Mouse (Mus musculus): ENCODE measurements at regions not wholly inside any gene's neighbourhood (a gene's known extent, or its start where the extent isn't known, plus 50 kb on each side); places are given as distances from the start of the nearest gene placed in this dataset.
"Not testable (repeated sequence)": the region's sequence is repeated elsewhere in the genome, so short reads cannot be mapped to it uniquely, and the experiment has no call there.

DNA sequence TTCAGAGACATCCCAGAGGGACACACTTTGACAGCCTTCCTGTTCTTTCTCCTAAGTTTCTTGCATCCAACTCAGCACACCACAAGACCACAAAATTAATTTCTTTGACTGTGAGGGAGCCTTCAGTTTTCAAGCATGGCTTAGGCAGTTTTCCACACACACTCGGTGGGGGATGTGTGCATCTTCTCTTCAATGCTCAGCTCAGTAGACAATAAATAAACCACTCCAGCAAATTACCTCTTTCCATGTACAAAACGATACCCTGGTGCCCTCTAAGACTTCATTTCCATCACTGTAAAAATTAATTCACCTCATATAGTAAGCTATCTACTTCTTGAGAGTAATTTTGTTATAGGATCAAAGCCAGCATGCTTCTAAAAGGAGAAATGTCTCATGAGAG lies 184.6 kb downstream of the Samd5 start:
- in situ Hi-C loops (cut with MboI; ENCODE audit: low sequenced_read_pairs), result no loop called here

DNA sequence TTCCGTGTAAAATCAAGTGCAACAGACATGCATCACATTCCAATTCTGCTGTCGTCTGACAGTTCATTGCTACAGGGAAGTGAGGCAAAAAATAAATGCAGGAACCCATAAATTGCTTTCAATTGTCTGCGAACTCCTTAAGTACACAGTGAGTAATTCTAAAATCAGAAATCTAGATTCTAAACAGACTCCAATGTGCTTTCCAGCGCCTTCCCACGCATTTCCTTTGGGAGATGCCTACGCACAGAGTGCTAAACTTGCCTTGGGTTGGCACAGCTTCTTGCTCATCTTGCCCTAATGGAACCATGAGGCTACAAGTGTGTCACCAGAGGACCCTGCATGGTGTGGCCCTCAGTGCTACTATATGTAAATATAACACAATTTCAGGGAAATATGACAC lies 212.6 kb downstream of the Samd5 start:
- in situ Hi-C loops (cut with MboI; ENCODE audit: low sequenced_read_pairs), result no loop called here

DNA sequence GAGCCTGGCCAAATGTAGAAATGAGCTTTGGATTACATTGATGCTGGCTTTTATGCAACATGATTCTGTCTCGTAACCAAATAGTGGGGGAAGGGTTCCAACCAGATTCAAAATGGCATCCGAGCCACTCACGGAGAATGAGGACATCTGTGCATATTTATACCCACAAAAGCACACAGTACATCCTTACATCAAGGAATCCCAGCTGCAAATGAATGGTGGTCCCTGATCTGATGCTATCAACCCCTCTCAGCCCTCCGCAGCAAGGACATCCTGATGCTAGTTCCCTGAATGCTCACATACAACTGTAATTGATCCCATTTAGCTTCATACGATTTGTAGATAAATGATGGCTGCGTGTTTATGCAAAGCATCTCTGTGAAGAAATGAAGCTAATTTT lies 215.9 kb downstream of the Samd5 start:
- in situ Hi-C loops (cut with MboI; ENCODE audit: low sequenced_read_pairs), result no loop called here

DNA sequence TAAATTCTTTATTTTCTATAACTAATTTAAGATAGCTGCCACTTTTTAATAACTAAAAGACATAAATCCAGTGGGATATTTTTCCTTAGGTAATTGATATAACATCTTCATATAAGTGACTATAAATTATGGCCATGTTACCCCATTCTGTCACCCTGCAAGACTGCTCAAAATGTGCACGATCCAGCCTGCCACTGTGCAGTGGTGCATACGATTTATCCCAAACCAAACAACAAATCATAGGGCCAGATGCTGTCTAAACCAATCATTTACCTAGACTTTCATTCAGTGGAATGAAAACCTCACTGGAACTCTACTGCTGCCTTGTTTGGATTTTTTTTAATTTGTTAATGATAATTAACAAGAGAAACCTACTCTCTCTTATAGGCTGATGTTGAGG lies 216.5 kb downstream of the Samd5 start:
- in situ Hi-C loops (cut with MboI; ENCODE audit: low sequenced_read_pairs), result no loop called here

DNA sequence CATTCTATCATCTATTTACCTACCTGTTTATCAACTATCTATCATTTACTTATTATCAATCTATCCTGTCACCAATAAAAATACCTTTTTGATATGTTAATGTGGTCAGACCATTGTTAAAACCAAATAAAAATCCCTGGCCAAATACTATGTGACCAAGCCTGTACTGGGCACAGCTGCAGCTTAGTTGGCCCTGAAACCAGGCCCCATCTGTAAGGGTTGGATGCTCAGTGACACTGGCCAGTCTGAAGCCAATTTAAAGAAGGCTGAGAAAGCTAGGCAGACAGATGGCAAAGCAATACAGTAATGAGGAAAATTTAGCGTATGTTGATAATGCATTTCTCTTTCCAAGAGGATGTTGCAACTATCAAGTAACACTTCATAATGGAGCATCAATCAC lies 217.8 kb downstream of the Samd5 start:
- in situ Hi-C loops (cut with MboI; ENCODE audit: low sequenced_read_pairs), result no loop called here

DNA sequence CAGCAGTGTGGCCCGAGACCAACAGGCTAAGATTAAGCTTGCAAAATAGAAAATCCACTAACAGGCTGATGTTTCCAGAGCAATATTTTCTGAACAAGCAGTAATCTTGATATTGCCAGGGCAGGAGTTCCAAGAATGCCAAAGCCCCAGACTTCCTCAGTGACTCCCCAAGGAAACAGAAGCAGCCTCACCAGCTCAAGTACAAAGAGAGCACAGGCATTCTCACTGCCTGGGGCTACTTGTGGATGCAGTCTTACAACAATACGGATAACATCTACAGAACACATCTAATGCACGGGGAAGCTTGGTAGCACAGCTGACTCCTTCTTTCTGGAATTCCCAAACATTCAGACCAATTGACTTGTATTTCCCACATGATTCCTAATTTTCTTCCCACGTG lies 235.9 kb downstream of the Samd5 start:
- in situ Hi-C loops (cut with MboI; ENCODE audit: low sequenced_read_pairs), result no loop called here

DNA sequence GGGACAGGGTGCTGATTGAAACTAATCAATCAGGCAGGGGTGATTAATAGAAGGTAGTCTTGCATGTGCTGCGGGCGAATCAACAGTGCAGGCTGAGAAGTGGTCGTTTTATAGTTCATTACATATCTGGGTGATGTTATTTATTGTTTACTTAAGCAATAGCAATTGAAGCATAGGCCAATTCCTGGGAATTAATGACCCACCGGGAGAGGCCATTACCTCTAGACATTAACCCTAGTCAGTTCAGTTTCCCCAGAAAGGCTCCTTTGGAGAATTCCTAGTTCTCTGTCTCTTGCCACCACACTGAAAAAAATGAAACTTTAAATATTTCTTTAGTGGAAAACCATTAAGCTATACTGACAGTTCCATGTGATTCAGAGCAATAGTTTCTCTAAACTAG lies 236.6 kb downstream of the Samd5 start:
- in situ Hi-C loops (cut with MboI; ENCODE audit: low sequenced_read_pairs), result no loop called here

DNA sequence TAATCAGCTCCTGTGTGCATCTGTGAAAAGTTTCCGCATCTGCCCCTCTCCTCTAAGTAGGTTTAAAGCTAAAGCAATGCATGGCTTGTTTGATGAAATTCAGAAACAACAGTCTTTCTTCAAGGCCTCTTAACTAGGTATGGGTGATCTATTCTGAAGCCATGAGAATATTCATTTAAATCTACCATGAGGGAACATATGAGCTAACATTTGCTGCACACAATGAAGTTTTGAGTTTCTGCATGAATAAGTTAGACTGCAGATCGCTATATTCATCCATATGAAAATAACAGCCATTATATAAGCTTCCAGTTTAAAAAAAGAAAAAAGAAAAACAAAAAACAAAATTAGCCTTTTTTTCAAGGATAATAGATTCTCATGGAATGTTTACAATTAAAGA lies 245.9 kb downstream of the Samd5 start:
- in situ Hi-C loops (cut with MboI; ENCODE audit: low sequenced_read_pairs), result no loop called here

DNA sequence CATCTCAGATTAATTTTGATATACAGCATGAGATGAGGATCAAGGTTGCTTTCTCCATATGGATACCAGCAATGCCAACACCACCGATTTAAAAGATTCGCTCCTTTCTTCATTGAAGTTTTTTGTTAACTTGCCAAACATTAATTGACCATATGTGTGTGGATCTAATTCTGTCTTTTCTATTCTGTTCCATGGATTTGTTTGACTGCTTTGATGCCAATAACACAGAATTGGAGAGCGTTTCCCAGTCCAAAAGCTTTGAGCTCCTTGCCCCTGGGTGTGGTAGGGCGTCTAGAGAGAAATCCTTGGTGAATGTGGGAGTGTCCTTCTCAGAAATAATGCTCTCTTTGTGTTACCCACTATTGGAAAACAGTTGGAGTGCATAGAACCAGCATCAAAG lies 254.3 kb downstream of the Samd5 start:
- in situ Hi-C loops (cut with MboI; ENCODE audit: low sequenced_read_pairs), result no loop called here

DNA sequence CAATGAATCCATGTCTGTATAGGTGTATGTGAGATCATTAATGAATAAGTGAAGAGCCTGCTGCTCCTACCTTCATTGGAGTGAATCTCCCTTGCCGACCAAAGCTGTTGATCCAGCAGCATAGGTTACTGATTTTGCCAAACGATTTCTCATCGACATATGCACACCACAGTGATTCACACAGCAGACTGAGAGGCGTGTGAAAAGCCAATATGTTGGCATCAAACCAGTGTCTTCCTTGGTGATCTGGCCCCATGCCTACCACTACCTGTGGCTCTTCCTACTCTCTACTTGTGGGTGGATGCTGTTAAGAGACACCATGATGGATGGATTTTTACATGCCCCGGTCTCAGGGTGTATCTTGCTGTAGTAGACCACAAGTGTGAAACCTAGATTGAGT lies 258.3 kb downstream of the Samd5 start:
- in situ Hi-C loops (cut with MboI; ENCODE audit: low sequenced_read_pairs), result no loop called here

DNA sequence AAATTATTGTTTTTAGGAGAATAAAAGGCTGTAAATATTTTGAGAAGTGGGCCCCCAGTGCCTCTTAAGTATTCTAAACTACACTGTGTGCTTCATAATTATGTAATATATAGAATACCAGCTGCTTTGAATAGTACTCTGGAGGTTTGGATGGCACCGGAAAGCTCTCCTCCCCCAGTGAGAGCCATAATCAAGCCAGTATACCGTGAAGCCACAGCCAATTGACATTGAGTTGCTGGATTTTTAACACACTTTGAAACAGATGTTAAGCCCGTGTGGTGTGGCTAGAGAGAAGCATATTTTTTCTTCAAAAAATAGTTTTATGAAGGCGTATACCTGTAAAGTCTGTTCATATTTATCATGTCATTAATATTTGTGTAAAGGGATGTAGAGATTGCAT lies 268.9 kb downstream of the Samd5 start:
- in situ Hi-C loops (cut with MboI; ENCODE audit: low sequenced_read_pairs), result no loop called here

DNA sequence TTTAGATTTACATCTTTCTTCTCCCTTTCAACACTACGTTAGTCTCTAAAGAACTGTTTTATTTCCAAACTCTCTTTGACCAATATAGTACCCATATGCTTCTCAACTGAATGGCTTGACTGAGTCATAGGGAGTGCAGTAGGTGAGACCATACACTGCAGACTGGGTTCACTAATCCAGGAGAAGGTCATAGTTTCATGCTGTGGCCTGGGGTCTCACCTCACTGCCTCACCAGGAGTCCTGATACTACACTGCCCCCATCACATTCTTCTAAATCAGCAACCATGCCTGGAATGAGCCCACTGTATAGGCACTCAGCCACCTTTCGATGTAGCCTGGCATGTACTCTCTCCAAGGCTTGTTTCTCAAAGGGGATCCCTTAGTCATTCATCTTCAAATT lies 269.6 kb downstream of the Samd5 start:
- in situ Hi-C loops (cut with MboI; ENCODE audit: low sequenced_read_pairs), result no loop called here

DNA sequence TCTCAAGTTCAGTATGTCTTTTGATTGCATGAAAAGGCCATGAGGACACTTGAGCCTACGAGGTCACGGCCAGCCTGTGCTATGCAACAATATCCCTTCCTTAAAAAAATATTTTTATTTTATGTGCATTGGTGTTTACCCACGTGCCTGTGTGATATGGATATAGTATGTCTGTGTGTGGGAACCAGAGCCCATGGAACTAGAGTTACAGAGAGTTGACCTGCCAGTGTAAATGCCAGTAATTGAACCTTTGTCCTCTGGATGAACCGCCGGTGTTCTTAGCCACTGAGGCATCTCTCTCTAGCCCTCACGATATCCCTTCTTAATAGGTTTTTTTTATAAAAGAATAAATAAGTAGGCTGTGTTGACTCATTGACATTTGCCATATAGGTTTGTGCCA lies 270.0 kb downstream of the Samd5 start:
- in situ Hi-C loops (cut with MboI; ENCODE audit: low sequenced_read_pairs), result no loop called here

DNA sequence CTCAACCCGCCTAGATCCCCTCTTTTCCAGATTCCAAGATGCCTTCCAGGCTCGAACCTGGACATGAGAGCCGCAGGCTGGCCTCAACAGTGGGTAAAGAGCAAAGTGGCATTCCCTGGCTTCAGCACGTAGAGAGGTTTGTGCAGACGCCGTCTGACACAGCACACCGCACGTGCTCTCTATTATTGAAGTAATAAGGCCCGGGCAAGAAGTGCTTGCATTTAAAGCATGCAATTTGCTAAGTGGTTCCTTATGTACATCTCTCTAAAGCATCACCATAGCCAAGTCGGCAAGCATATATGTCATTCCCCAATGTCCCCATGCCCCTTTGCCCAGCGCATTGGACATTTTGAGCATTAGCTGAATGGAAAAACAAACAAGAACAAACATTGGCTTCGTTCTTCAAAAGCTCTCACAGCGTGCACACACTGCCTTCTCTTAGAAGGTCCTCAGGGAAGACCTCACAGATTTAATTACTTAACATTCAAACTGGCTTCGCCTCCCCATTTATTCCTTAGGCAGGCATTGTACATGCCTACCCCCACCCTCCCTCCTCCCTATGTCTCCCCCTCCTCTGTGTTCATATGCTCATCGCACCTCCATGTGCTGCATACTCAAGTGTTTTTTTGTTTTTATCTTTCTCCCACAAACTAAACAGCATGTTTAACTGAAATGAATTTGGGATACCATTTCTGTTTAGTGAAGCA lies 273.9 kb downstream of the Samd5 start:
- in situ Hi-C loops (cut with MboI; ENCODE audit: low sequenced_read_pairs), result no loop called here

DNA sequence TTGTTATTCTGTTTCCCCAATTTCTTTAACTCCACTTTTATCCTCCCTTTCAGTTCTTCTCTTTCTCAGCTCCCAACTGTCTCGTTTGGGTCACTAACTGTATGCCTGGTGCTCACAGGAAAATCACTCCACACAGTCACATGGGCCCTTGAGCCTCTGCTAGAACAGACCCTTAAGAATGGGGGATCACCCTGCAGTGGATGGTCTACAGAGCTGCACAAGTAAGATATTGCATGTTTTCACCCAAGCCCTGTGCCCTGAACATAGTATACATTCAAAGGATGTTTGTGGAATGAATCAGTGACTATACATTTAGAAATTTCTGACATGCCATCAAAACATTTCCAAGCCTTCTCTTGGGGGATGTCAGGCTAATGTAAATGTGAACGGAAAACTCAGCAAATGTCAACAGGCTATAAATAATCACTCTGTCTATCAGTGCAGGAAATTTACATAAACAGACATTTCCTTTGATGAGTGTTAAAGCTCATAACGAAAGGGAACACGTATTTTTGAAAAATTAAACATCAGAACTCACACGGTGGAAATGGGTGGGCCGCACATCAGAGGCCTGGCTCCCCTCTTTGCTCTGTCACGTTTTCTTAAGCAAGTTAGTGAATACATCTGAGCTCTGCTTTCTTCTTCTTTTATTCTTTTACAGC lies 297.4 kb downstream of the Samd5 start:
- in situ Hi-C loops (cut with MboI; ENCODE audit: low sequenced_read_pairs), result no loop called here

DNA sequence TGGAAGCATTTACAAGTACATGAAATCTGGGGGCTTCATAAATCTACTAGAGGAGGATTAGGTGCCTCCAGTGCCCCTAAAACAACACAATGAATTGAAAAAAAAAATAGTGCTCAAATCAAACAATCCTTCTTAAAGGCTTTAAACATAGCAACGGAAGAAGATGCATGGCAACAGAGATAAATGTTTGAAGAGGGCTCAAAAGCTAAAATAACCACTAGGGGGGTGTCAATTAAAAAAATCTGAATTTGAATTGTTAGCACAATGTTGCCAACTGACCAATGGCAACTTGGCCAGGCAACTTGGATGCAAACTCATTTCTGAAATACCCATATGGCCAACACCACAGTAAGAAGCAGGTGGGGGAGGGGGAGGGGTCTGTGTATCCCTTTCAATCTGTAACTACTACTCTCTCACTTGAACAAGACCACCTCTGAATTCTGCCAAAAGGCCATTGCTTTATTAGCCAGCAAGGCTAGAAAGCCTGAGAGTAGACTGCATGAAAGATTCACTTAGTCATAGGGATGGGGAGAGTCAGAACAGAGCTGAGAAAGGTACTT lies 312.6 kb downstream of the Samd5 start:
- in situ Hi-C loops (cut with MboI; ENCODE audit: low sequenced_read_pairs), result no loop called here

DNA sequence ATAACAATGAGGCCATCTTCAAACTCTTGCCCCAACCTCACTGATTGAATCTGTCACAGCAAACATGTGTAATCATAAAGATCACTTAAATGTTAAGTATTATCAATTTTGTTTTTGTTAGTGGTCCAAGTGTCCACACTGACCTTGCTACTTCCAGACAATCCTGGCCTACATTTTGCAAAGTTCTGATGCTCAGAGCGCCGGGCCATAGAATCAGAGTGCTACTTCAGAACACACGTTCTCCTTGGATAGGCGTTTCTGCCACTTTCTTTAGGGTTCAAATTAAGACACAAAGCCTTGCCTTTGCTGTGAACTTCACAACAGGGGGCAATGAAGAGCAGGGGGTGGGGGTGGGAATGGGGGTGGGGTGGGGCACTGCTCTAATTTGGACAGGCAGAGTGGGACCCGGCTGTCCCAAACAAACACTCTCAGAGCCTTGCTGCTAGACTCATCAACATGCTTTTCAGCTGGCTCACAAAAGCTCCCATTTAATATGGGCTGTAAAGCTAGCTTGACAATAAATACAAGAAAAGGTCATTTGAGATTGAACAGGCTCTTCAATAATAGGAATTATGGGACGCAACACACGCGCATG lies 336.7 kb downstream of the Samd5 start:
- in situ Hi-C loops (cut with MboI; ENCODE audit: low sequenced_read_pairs), result no loop called here

DNA sequence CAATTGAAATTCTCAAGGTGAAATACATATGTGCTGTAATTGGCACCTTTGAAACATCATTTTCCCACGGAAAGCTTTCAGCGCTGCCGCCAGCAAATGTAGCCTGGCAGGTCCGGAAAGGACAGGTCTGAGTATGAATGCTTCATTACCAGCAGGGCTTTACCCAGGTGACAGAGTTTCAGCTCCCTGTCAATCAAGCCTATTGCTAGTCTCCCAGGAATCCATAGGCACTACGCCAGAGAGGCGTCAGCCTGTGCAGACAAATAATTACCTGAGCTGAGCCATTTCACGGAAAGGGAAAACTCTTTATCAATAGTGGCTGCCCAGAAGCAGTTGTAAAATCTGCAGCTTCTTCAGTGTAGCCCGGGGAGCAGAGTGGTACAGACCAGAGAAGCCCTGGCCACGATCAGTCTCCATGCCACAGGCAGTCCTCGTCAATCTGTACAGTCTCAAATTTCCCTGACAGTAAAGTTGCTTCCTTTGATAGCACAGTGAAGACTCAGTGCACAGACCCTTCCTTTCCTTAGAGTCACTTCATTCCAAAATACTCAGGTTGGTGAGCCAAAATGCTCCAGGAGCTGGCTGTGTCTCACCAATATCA lies 340.7 kb downstream of the Samd5 start:
- in situ Hi-C loops (cut with MboI; ENCODE audit: low sequenced_read_pairs), result no loop called here

DNA sequence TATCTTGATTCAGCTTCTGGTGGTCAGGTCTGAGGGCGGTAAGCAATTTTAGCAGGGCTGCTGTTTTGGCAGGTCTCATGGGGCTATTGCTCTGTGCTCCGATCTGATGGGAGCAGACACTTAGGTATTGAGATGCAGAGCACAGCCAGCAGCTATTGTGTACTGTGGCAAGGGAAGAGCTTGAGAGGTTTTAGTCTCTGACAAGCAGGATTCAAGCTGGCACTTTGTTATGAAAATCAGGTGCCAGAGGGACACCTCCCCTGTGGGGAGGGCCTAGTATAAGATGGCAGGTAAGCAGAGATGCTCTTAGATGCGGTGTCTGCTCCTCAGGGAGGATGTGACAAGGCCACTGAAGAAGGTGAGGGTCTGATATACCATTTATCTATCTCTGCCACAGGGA lies 343.3 kb downstream of the Samd5 start:
- in situ Hi-C loops (cut with MboI; ENCODE audit: low sequenced_read_pairs), result no loop called here

DNA sequence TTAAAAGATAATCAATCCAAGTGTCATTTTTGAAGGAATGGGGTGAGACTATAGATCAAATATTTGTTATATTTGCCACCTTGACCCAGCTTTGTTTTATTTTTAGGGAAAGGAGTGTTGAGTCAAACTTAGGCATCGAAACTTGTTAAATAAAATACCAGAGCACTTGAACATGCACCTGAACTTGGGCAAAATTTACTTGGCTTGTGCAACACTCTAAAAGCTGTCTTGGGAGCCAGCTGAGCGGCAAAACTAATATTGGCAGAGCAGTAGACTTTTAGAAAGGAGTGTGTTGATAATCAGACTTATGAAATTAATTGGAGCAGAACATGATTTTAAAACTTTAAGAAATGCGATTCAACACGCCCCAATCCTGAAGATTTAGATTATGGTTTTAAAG lies 346.7 kb downstream of the Samd5 start:
- in situ Hi-C loops (cut with MboI; ENCODE audit: low sequenced_read_pairs), result no loop called here

DNA sequence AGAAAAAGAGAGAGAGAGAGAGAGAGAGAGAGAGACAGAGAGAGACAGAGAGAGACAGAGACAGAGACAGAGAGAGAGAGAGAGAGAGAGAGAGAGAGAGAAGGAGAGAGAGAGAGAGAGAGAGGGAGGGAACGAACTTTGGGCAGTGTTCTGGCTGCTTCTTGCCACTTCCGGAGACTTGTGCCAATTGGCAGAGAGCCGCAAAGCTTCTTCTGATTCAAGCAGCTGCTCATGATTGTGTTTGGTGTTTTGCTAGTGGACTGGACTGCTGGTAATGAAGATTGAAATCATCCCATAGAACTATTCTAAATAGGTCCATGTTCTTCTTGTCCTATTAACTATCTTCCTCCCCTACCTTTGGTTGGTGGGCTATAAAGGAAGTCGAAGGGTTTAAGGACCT lies 347.1 kb downstream of the Samd5 start:
- in situ Hi-C loops (cut with MboI; ENCODE audit: low sequenced_read_pairs), result not testable (repeated sequence)

DNA sequence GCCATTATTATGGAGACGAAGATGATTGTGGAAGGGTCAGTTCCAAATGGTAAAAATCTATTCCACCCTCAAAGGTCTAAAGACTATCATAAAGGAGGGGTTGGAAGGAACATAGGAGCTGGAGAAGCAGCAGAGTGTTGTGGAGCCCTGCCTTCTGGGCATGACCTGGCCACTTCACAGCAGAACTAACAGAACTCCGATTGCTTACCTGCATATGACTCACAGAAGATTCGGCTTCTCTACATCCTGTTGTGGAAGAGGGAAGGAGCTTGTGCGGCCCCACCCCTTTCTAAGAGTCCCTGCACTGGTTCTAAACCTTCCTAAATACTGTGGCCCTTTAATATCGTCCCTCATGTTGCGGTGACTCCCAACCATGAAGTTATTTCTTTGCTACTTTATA lies 362.7 kb downstream of the Samd5 start:
- in situ Hi-C loops (cut with MboI; ENCODE audit: low sequenced_read_pairs), result no loop called here

Data from CH12F3 (cell line).